Mouse (Mus musculus) forebrain, postnatal 0 days (tissue): Measurements from ENCODE around the gene Dot1l. TPM values are rescaled to one million over a fixed set of nuclear protein-coding genes. Genes with fewer than 3 reads are reported as not detected.
A peak's percentile ranks its signal among the peaks of the same experiment; 100 is the strongest.
"Not testable (repeated sequence)": the region's sequence is repeated elsewhere in the genome, so short reads cannot be mapped to it uniquely, and the experiment has no call there.

Experiments used
- ATAC-seq: fragments of 200-750 bp; cut with Nextera tagmentation; 2 replicates; pipeline ENCODE4 v1.8.0; 2017; ENCODE audit warnings: mild to moderate bottlenecking, moderate library complexity
- DNase-seq: peaks from one replicate; pipeline ENCODE4 v3.0.0-alpha.2; 2015
- H3K27ac ChIP-seq: fragments of 300-500 bp; sonication (generic); 2 replicates; pipeline ENCODE4 v1.5.1; 2014; ENCODE audit warnings: low read depth, mild to moderate bottlenecking, antibody characterized with exemption, low read length, moderate library complexity, mixed read lengths
- H3K27me3 ChIP-seq: fragments of 300-500 bp; sonication (generic); 2 replicates; pipeline ENCODE4 v1.6.1; 2014; ENCODE audit warnings: mild to moderate bottlenecking, low read length, mixed read lengths; ENCODE audit not compliant: insufficient read depth
- H3K36me3 ChIP-seq: fragments of 300-500 bp; sonication (generic); 2 replicates; pipeline ENCODE4 v1.6.1; 2014; ENCODE audit warnings: mild to moderate bottlenecking, moderate library complexity; ENCODE audit not compliant: insufficient read depth
- H3K4me1 ChIP-seq: fragments of 300-500 bp; sonication (generic); 2 replicates; pipeline ENCODE4 v1.6.1; 2014; ENCODE audit warnings: antibody characterized with exemption; ENCODE audit not compliant: insufficient read depth
- H3K4me2 ChIP-seq: fragments of 300-500 bp; sonication (generic); 2 replicates; pipeline ENCODE4 v1.6.1; 2014; ENCODE audit warnings: low read depth, mild to moderate bottlenecking, moderate library complexity
- H3K4me3 ChIP-seq: fragments of 300-500 bp; sonication (generic); 2 replicates; pipeline ENCODE4 v1.5.1; 2014; ENCODE audit warnings: low read depth, low read length, mixed read lengths
- H3K9ac ChIP-seq: fragments of 300-500 bp; sonication (generic); 2 replicates; pipeline ENCODE4 v1.6.1; 2014; ENCODE audit warnings: mild to moderate bottlenecking
- H3K9me3 ChIP-seq: fragments of 300-500 bp; sonication (generic); 2 replicates; pipeline ENCODE4 v1.6.1; 2016; ENCODE audit warnings: low read length
- CTCF ChIP-seq: sonication (generic); IDR thresholded peaks from 2 replicates; pipeline ENCODE4 v1.5.1; 2016; ENCODE audit warnings: antibody characterized with exemption, control low read depth, low read depth
- WGBS: fragments of 180-500 bp; shearing (Covaris S2); extraction: QIAGEN DNeasy Blood & Tissue Kit; methylation state at CpG from one replicate; pipeline ENCODE4 v1.1.7; 2014; 5-methylcytosine and 5-hydroxymethylcytosine counted together
- polyA plus RNA-seq: library from polyadenylated mRNA; unstranded; fragments of >200 nt; fragmentation: Nextera tagmentation; extraction: Ambion mirVana; gene quantifications from 2 replicates; pipeline ENCODE4 v1.2.1, GENCODE M21; 2015
- total RNA-seq: library from RNA; depleted of rRNA; stranded (reverse); fragments of >200 nt; gene quantifications from 2 replicates; pipeline ENCODE4 v1.2.3, GENCODE M21; 2014

Gene Dot1l
- total and polyA plus RNA-seq, 2 experiments from 2014 or later = 8.5 to 15.9 TPM

DNA sequence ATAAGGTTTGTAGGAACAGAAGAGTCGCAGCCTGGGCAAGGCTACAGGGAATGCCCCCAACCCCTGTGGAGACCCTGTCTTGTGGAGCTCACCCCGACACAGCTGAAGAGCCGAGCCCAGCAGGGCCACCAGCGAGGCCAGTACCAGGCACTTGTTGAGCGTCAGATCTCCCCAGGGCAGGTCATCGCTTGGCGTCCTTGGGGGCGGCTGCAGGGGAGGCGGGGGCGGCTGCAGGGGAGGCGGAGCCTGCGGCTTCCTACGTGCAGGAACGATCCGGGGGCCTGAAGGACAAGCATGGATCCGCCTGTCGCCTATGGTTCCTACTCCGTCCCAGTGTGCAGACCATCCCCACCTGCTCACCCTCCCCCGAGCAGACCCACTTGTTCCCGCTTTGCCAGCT, 55.1 kb downstream of the Dot1l start:
- Histone ChIP-seq H3K9ac (no peak overlapping the region), H3K27ac (no peak overlapping the region), H3K9me3 (no peaks in the 10 kb centered on the region), H3K4me2 (no peak overlapping the region), H3K4me3 (no peak overlapping the region), H3K36me3 (peaks cover 4% of the 10 kb centered on the region; the same call in 1 of the 2 replicates), H3K4me1 (peaks cover 11% of the 10 kb centered on the region), H3K27me3 (peaks cover 10% of the 10 kb centered on the region)
- DNase-seq (no peak), ATAC-seq (no peak)
- no peak for TF ChIP-seq CTCF
- 7% methylated on average over 17 of the region's 20 CpGs for WGBS

- Histone ChIP-seq H3K4me3 (no peak overlapping the region), H3K9ac (no peak overlapping the region), H3K27ac (no peak overlapping the region), H3K9me3 (no peaks in the 10 kb centered on the region), H3K36me3 (no peaks in the 10 kb centered on the region), H3K4me2 (no peak overlapping the region), H3K27me3 (peaks cover 10% of the 10 kb centered on the region), H3K4me1 (peaks cover 3% of the 10 kb centered on the region; the same call in 1 of the 2 replicates)
- DNase-seq (no peak), ATAC-seq (no peak)
- 65% methylated on average over 5 of the region's 5 CpGs for WGBS
- no peak for TF ChIP-seq CTCF
These were observed 57.5 kb downstream of the Dot1l start for GRCm38 (mm10) chr10:80812391-80813041.

- H3K4me1 ChIP-seq = peaks cover 3% of the 10 kb centered on the region; the same call in 1 of the 2 replicates
- no peak within 1 kb of the TSS for H3K4me2 ChIP-seq
- no peak for TF ChIP-seq CTCF
- H3K27ac ChIP-seq = no peak within 1 kb of the TSS
- peaks cover 10% of the 10 kb centered on the region for H3K27me3 ChIP-seq
- H3K9ac ChIP-seq = no peak within 1 kb of the TSS
- 85% methylated on average over 4 of the region's 4 CpGs for WGBS
- no peaks in the 10 kb centered on the region for H3K9me3 ChIP-seq
- no peak within 1 kb of the TSS for H3K4me3 ChIP-seq
- no peaks in the 10 kb centered on the region for H3K36me3 ChIP-seq
- DNase-seq (no peak), ATAC-seq (no peak)
These were observed 58.4 kb downstream of the Dot1l start, which contains the start of gene Jsrp1 for GRCm38 (mm10) chr10:80813366-80813765. Jsrp1 (minus strand) TSS chr10:80813498.

DNA sequence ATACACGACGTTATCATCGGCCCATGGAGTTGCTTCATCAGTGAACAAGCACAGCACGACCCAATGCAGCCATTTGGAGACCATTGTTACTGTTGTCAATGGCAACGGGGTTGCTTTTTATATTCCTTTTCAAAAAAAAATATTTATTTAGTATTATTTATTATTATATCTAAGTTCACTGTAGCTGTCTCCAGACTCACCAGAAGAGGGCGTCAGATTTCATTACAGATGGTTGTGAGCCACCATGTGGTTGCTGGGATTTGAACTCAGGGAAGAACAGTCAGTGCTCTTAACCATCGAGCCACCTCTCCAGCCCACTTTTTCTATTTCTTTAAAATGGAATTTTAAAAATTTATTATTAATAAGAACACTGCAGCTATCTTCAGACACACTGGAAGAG, 59.8 kb downstream of the Dot1l start:
- Histone ChIP-seq H3K36me3 (no peaks in the 10 kb centered on the region), H3K4me2 (no peak overlapping the region), H3K4me3 (no peak overlapping the region), H3K9me3 (no peaks in the 10 kb centered on the region), H3K27me3 (peaks cover 9% of the 10 kb centered on the region), H3K9ac (no peak overlapping the region), H3K27ac (no peak overlapping the region), H3K4me1 (no peaks in the 10 kb centered on the region)
- no peak for ATAC-seq
- 59% methylated on average over 7 of the region's 7 CpGs for WGBS
- TF ChIP-seq CTCF = no peak
- no peak for DNase-seq

GRCm38 (mm10) chr10:80816303-80816702, 61.3 kb downstream of the Dot1l start:
- not testable (repeated sequence) for H3K4me2 ChIP-seq, H3K4me1 ChIP-seq, H3K9me3 ChIP-seq, ATAC-seq, DNase-seq, H3K4me3 ChIP-seq, H3K27me3 ChIP-seq, H3K27ac ChIP-seq, H3K36me3 ChIP-seq, H3K9ac ChIP-seq
- 77% methylated on average over 3 of the region's 3 CpGs for WGBS

DNA sequence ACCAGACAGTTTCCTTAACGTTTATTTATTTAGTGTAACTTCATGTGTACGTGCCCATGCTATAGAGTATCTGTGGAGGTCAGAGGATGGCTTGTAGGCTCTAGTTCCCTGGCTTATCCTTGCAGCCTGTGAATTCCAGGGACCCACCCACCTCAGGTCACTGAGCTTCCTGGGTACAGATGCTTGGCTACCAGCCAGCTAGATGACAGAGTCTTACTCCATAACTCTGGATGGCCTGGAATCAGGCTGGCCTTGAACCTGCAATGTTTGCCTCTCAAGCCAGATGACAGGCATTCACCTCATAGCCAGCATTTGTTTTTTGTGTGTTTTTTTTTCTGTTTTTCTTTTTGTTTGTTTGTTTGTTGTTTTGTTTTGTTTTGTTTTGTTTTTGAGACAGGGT, 62.2 kb downstream of the Dot1l start:
- H3K4me2 ChIP-seq = no peak overlapping the region
- no peak for ATAC-seq
- no peak overlapping the region for H3K4me3 ChIP-seq
- H3K27ac ChIP-seq = no peak overlapping the region
- H3K4me1 ChIP-seq = no peaks in the 10 kb centered on the region
- no peak for TF ChIP-seq CTCF
- no peak overlapping the region for H3K9ac ChIP-seq
- no peak for DNase-seq
- H3K27me3 ChIP-seq = no peaks in the 10 kb centered on the region
- 63% methylated on average over 2 of the region's 2 CpGs for WGBS
- H3K36me3 ChIP-seq = no peaks in the 10 kb centered on the region
- H3K9me3 ChIP-seq = no peaks in the 10 kb centered on the region

DNA sequence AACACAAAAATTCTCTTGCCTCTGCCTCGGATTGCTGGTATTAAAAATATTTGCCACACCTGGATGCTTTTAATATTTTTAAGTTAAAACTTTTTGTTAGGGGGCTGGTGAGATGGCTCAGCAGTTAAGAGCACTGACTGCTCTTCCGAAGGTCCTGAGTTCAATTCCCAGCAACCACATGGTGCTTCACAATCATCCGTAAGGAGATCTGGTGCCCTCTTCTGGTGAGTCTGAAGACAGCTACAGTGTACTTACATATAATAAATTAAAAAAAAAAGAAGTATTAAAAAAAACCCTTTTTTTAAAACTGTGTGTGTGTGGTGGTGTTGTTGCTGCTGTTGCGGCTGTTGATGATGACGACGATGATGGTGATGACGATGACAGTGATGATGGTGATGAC, 62.9 kb downstream of the Dot1l start:
- DNase-seq, H3K9ac ChIP-seq, H3K27ac ChIP-seq, H3K4me3 ChIP-seq, ATAC-seq, H3K36me3 ChIP-seq, H3K4me1 ChIP-seq, H3K9me3 ChIP-seq, H3K4me2 ChIP-seq, H3K27me3 ChIP-seq: not testable (repeated sequence)
- 79% methylated on average over 7 of the region's 7 CpGs for WGBS
- TF ChIP-seq CTCF = peak; percentile 26; the same call in 1 of the 2 replicates
